Mouse (Mus musculus): ENCODE data around the gene Vmn2r96.
"Not testable (repeated sequence)": the region's sequence is repeated elsewhere in the genome, so short reads cannot be mapped to it uniquely, and the experiment has no call there.

GRCm38 (mm10) chr17:18558212-18559158, 14.5 kb upstream of the Vmn2r96 start:
- not testable (repeated sequence) for TF ChIP-seq TAL1, GATA1 (IDR thresholded peaks at IDR 0.05; ENCODE audit: low read length)

All from erythroblast, embryonic 14.5 days (primary cell).